Mouse (Mus musculus) midbrain, embryonic 16.5 days (tissue): Measurements from ENCODE around the gene Olfr171. TPM values are rescaled to one million over a fixed set of nuclear protein-coding genes. Genes with fewer than 3 reads are reported as not detected.
"Not testable (repeated sequence)": the region's sequence is repeated elsewhere in the genome, so short reads cannot be mapped to it uniquely, and the experiment has no call there.

Source experiments
- ATAC-seq: fragments of 200-750 bp; cut with Nextera tagmentation; 2 replicates; pipeline ENCODE4 v1.8.0; 2017; ENCODE audit warnings: moderate TSS enrichment
- H3K27ac ChIP-seq: fragments of 300-500 bp; sonication (generic); 2 replicates; pipeline ENCODE4 v1.5.1; 2014; ENCODE audit warnings: mild to moderate bottlenecking, low read length, mixed read lengths
- H3K27me3 ChIP-seq: fragments of 300-500 bp; sonication (generic); 2 replicates; pipeline ENCODE4 v1.6.1; 2014; ENCODE audit warnings: low read depth, low read length, mixed read lengths; ENCODE audit not compliant: control insufficient read depth, insufficient read depth
- H3K36me3 ChIP-seq: fragments of 300-500 bp; sonication (generic); 2 replicates; pipeline ENCODE4 v1.6.1; 2014; ENCODE audit warnings: mild to moderate bottlenecking, low read length, moderate library complexity, mixed read lengths; ENCODE audit not compliant: control insufficient read depth, insufficient read depth
- H3K4me1 ChIP-seq: fragments of 300-500 bp; sonication (generic); 2 replicates; pipeline ENCODE4 v1.6.1; 2014; ENCODE audit warnings: mild to moderate bottlenecking, low read length, mixed read lengths; ENCODE audit not compliant: control insufficient read depth, insufficient read depth
- H3K4me2 ChIP-seq: fragments of 300-500 bp; sonication (generic); 2 replicates; pipeline ENCODE4 v1.6.1; 2014; ENCODE audit warnings: mild to moderate bottlenecking, low read length, mixed read lengths
- H3K4me3 ChIP-seq: fragments of 300-500 bp; sonication (generic); 2 replicates; pipeline ENCODE4 v1.5.1; 2014; ENCODE audit warnings: low read depth, mild to moderate bottlenecking, low read length, moderate library complexity, mixed read lengths
- H3K9ac ChIP-seq: fragments of 300-500 bp; sonication (generic); 2 replicates; pipeline ENCODE4 v1.6.1; 2014; ENCODE audit warnings: low read depth, low read length, mixed read lengths
- H3K9me3 ChIP-seq: fragments of 300-500 bp; sonication (generic); replicated peaks from 2 replicates; pipeline ENCODE4 v1.6.1; 2014; ENCODE audit warnings: mild to moderate bottlenecking, low read length, mixed read lengths; ENCODE audit not compliant: control insufficient read depth, poor library complexity, severe bottlenecking
- WGBS: fragments of 180-500 bp; shearing (Covaris S2); extraction: QIAGEN DNeasy Blood & Tissue Kit; methylation state at CpG from one replicate; pipeline ENCODE4 v1.1.7; 2014; 5-methylcytosine and 5-hydroxymethylcytosine counted together
- polyA plus RNA-seq: library from polyadenylated mRNA; unstranded; fragments of >200 nt; fragmentation: Nextera tagmentation; extraction: Ambion mirVana; gene quantifications from 2 replicates; pipeline ENCODE4 v1.2.1, GENCODE M21; 2015

Gene Olfr171
- polyA plus RNA-seq = not detected in 2 replicates

- Histone ChIP-seq H3K4me3 (no peak within 1 kb of the TSS), H3K27ac (no peak within 1 kb of the TSS), H3K4me1 (no peaks in the 10 kb centered on the region), H3K9ac (no peak within 1 kb of the TSS), H3K9me3 (no peaks in the 10 kb centered on the region; the same call in 1 of the 2 replicates), H3K27me3 (no peaks in the 10 kb centered on the region), H3K36me3 (no peaks in the 10 kb centered on the region), H3K4me2 (no peak within 1 kb of the TSS)
- 93% methylated on average over 1 of the region's 1 CpGs for WGBS
- no peak for ATAC-seq
Measured at GRCm38 (mm10) chr16:19629816-19630215, at the start of gene Olfr171. Gene Olfr171 (minus strand): TSS chr16:19629916.

DNA sequence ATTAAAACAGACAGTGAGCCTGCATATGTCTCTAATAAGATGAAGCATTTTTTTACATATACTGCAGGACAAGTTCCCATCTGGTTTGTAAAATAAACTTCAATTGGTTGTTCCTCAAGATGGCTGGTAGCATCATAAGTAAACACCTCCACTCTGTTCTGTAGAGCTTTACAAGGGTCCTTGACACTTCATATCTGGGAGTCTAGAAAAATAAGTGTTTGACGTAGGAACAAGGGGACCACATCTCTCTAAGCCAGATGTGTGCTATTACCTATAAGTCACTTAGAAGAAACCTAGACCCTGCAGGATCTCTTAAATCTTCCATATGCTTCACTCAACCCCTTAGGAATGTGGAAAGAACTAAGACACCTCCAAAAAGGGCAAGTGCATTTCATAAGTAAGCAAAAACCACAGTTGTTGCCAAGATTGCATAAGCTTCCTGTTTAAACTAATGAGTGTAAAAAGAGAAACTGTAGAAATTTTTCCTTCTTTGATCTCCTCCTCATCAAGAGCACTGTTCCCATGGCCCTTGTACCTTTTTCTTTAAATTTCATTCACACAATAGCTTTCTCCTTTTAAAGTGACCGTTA, 41.1 kb upstream of the Olfr171 start:
- Histone ChIP-seq H3K4me3 (no peak overlapping the region), H3K4me2 (no peak overlapping the region)

GRCm38 (mm10) chr16:19666312-19666711, 36.6 kb upstream of the Olfr171 start:
- no peak overlapping the region for H3K4me3 ChIP-seq
- no peak for ATAC-seq
- H3K27me3 ChIP-seq = no peaks in the 10 kb centered on the region
- H3K4me1 ChIP-seq = no peaks in the 10 kb centered on the region
- 70% methylated on average over 1 of the region's 1 CpGs for WGBS
- no peak overlapping the region for H3K9ac ChIP-seq
- H3K9me3 ChIP-seq = no peaks in the 10 kb centered on the region
- H3K4me2 ChIP-seq = no peak overlapping the region
- H3K27ac ChIP-seq = no peak overlapping the region
- no peaks in the 10 kb centered on the region for H3K36me3 ChIP-seq

More for the DNA sequence above, 41.1 kb upstream of the Olfr171 start:
- 93% methylated on average over 2 of the region's 2 CpGs for WGBS
- no peaks in the 10 kb centered on the region for H3K9me3 ChIP-seq
- no peaks in the 10 kb centered on the region for H3K36me3 ChIP-seq
- H3K4me1 ChIP-seq = no peaks in the 10 kb centered on the region
- no peak overlapping the region for H3K9ac ChIP-seq
- H3K27me3 ChIP-seq = no peaks in the 10 kb centered on the region
- no peak for ATAC-seq
- H3K27ac ChIP-seq = no peak overlapping the region

DNA sequence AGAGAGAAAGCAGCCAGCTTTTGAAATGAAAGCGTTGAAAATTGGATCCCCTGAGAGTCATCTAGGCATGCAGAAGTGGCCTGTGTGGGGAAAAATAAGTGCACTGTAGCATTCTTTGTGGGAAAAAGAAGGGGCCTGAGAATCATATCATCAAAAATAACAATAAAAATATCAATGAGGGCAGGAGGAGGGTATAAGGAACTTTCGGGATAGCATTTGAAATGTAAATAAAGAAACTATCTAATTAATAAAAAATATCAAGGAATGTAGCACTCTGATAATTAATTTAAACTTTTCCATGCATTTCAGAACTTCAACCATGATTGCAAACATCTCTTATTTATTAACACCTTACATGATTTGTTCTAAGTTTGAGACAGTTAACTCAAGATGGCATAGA, 17.9 kb downstream of the Olfr171 start, which contains the start of gene Olfr170:
Gene Olfr170 (minus strand): TSS at position 101 of the 400 bp plus-strand sequence.
- not testable (repeated sequence) for H3K36me3 ChIP-seq, H3K27me3 ChIP-seq
- WGBS = 91% methylated on average over 2 of the region's 2 CpGs

GRCm38 (mm10) chr16:19603166-19603565, 26.6 kb downstream of the Olfr171 start:
- WGBS = 60% methylated on average over 2 of the region's 2 CpGs
- no peak for ATAC-seq
- no peaks in the 10 kb centered on the region for H3K4me1 ChIP-seq
- H3K4me2 ChIP-seq = no peak overlapping the region
- H3K27ac ChIP-seq = no peak overlapping the region
- H3K9me3 ChIP-seq = no peaks in the 10 kb centered on the region
- no peak overlapping the region for H3K9ac ChIP-seq
- H3K36me3 ChIP-seq = no peaks in the 10 kb centered on the region
- no peaks in the 10 kb centered on the region for H3K27me3 ChIP-seq
- no peak overlapping the region for H3K4me3 ChIP-seq

More for the DNA sequence above, 17.9 kb downstream of the Olfr171 start, which contains the start of gene Olfr170:
- H3K9ac ChIP-seq, H3K4me2 ChIP-seq, H3K9me3 ChIP-seq, H3K4me3 ChIP-seq, H3K4me1 ChIP-seq, ATAC-seq, H3K27ac ChIP-seq: not testable (repeated sequence)

Other genes starting within 250 kb of the Olfr171 start
- gene Olfr165, start 206.8 kb downstream of the Olfr171 start, polyA plus RNA-seq = not detected in 2 replicates
- gene Olfr166, start 146.2 kb downstream of the Olfr171 start, polyA plus RNA-seq = not detected in 2 replicates
- gene Olfr167, start 107.7 kb downstream of the Olfr171 start, polyA plus RNA-seq = not detected in 2 replicates
- not detected in 2 replicates for gene Olfr168, start 94.4 kb downstream of the Olfr171 start, polyA plus RNA-seq
- gene Olfr169, start 58.1 kb downstream of the Olfr171 start, polyA plus RNA-seq = not detected in 2 replicates
- not detected in 2 replicates for gene Olfr170, start 18.0 kb downstream of the Olfr171 start, polyA plus RNA-seq
- not detected in 2 replicates for gene Lamp3, start 76.5 kb upstream of the Olfr171 start, polyA plus RNA-seq
- 41.8 and 47.5 TPM in 2 replicates for gene B3gnt5, start 130.3 kb upstream of the Olfr171 start, polyA plus RNA-seq